29 mouse cellular contexts compared by ENCODE assay signal in the genomic region with DNA sequence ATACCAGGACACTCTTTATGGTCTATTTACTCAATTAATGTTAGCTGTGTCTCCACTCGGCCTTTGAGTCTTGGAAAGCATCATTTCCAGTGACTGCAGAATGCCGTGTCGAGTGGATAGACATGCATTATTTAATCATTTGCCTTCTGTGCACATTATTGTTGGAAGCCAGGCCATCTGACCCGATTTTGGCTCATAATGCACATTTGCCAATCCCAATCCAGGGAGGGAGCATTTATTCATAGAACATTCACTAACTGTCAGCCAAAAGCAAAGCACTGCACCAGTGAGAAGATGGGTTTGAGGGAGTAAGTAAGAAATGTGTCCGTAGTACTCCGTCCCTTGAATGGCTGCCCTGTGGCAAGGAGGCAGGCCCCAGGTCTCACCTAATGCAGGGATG. TPM values are rescaled to one million over a fixed set of nuclear protein-coding genes. Genes with fewer than 3 reads are reported as not detected.
DNase-seq lines count a peak whose midpoint lies in the region; ATAC-seq and TF ChIP-seq lines count a peak whose summit lies in the region.
"Had no signal": no experiment of that assay in that cellular context is flagged by ENCODE, and none has a peak within 500 bp of the region (broad histone marks: within the 10 kb centered on the region; RNA-seq: fewer than 3 reads in every experiment).

No protein-coding gene starts in this region.

- DNase-seq in hindbrain, postnatal 0 days (ENCODE audit: low spot score) = peak; percentile 34
- DNase-seq in hindbrain, embryonic 11.5 days (ENCODE audit: low spot score) = no peak
- peak; percentile 38 for DNase-seq in cerebellum, adult 11 months
- peak; percentile 60 to 83 for DNase-seq in cerebellum, adult 2 months
- peak; percentile 59 to 64 for DNase-seq in cerebellum, postnatal 25 days
- DNase-seq in spleen, postnatal 36 days (ENCODE audit: low spot score in 2 of 2) = no peak
- no peak for DNase-seq in gastrocnemius, adult 8-10 months (ENCODE audit: low spot score in 2 of 2)
- DNase-seq: adrenal gland, adult 8-10 months; B cell, adult 2 months; heart, postnatal 14 days; kidney, adult 9 months; kidney, postnatal 14 days; lung, embryonic 14.5 days; right cerebral cortex, adult 18-20 months; thymus, adult 2 months; thymus, postnatal 4 days had no signal

- WGBS in hindbrain, postnatal 0 days = 44% methylated on average over 6 of the region's 6 CpGs
- WGBS in hindbrain, embryonic 11.5 days = 78% methylated on average over 6 of the region's 6 CpGs
- whole genome bisulfite sequencing in cerebellum, adult 2 months = 5% methylated on average over 6 of the region's 6 CpGs

- H3K4me2 ChIP-seq in hindbrain, postnatal 0 days (ENCODE audit: low read depth, low read length) = no peak overlapping the region
- H3K4me2 ChIP-seq in hindbrain, embryonic 11.5 days (replicated peaks; ENCODE audit: low read depth, low read length) = no peak overlapping the region
- H3K4me2 ChIP-seq: embryonic facial prominence, embryonic 13.5 days; forebrain, embryonic 12.5 days; heart, embryonic 13.5 days; hindbrain, embryonic 12.5 days; limb, embryonic 15.5 days; lung, embryonic 14.5 days; midbrain, embryonic 13.5 days had no signal

- no peak overlapping the region for H3K9ac ChIP-seq in hindbrain, postnatal 0 days (replicated peaks; ENCODE audit: low read length)
- no peak overlapping the region for H3K9ac ChIP-seq in hindbrain, embryonic 11.5 days (ENCODE audit: low read depth, low read length)
- H3K9ac ChIP-seq: embryonic facial prominence, embryonic 13.5 days; forebrain, embryonic 12.5 days; heart, embryonic 13.5 days; hindbrain, embryonic 12.5 days; limb, embryonic 15.5 days; liver, embryonic 14.5 days; lung, embryonic 14.5 days; midbrain, embryonic 13.5 days had no signal

- H3K27me3 ChIP-seq in hindbrain, postnatal 0 days (ENCODE audit: insufficient read depth, low read length) = no peaks in the 10 kb centered on the region
- H3K27me3 ChIP-seq in hindbrain, embryonic 11.5 days (ENCODE audit: control insufficient read depth, insufficient read depth, low read length) = no peaks in the 10 kb centered on the region
- H3K27me3 ChIP-seq in cerebellum, adult 2 months (ENCODE audit: control insufficient read depth, insufficient read depth, low read length) = no peaks in the 10 kb centered on the region
- H3K27me3 ChIP-seq: embryonic facial prominence, embryonic 13.5 days; forebrain, embryonic 12.5 days; hindbrain, embryonic 12.5 days; limb, embryonic 15.5 days; midbrain, embryonic 13.5 days had no signal

- H3K36me3 ChIP-seq in hindbrain, postnatal 0 days (ENCODE audit: insufficient read depth, low read length) = no peaks in the 10 kb centered on the region
- H3K36me3 ChIP-seq in hindbrain, embryonic 11.5 days (ENCODE audit: control insufficient read depth, insufficient read depth, low read length) = no peaks in the 10 kb centered on the region
- H3K36me3 ChIP-seq: embryonic facial prominence, embryonic 13.5 days; forebrain, embryonic 12.5 days; G1E; heart, embryonic 13.5 days; hindbrain, embryonic 12.5 days; limb, embryonic 15.5 days; midbrain, embryonic 13.5 days had no signal

- no peak overlapping the region for H3K27ac ChIP-seq in hindbrain, postnatal 0 days
- no peak overlapping the region for H3K27ac ChIP-seq in hindbrain, embryonic 11.5 days (ENCODE audit: low read depth, low read length)
- H3K27ac ChIP-seq in cerebellum, adult 2 months (ENCODE audit: insufficient read depth, low read length) = no peak overlapping the region
- H3K27ac ChIP-seq: embryonic facial prominence, embryonic 13.5 days; forebrain, embryonic 12.5 days; heart, embryonic 13.5 days; left cerebral cortex, adult 2 months; limb, embryonic 15.5 days; liver, embryonic 14.5 days; midbrain, embryonic 13.5 days had no signal

- no peak for ATAC-seq in hindbrain, postnatal 0 days
- no peak for ATAC-seq in hindbrain, embryonic 11.5 days (ENCODE audit: low FRiP score)
- ATAC-seq: intestine, embryonic 16.5 days; midbrain, embryonic 13.5 days; Patski had no signal

- TF ChIP-seq CTCF in hindbrain, postnatal 0 days (IDR thresholded peaks at IDR 0.05; ENCODE audit: low read depth) = no peak
- no peak for TF ChIP-seq CTCF in cerebellum, adult 2 months (IDR thresholded peaks at IDR 0.05; ENCODE audit: borderline replicate concordance, insufficient read depth, low read depth, low read length)

- peaks cover 10% of the 10 kb centered on the region; the same call in 1 of the 2 replicates for H3K4me1 ChIP-seq in hindbrain, postnatal 0 days (ENCODE audit: insufficient read depth, low read length)
- no peaks in the 10 kb centered on the region for H3K4me1 ChIP-seq in hindbrain, embryonic 11.5 days (replicated peaks; ENCODE audit: control insufficient read depth, insufficient read depth, low read length)
- H3K4me1 ChIP-seq in cerebellum, adult 2 months (ENCODE audit: control insufficient read depth, insufficient read depth, low read length) = no peaks in the 10 kb centered on the region; the same call in 1 of the 2 replicates
- H3K4me1 ChIP-seq: heart, embryonic 13.5 days; limb, embryonic 15.5 days had no signal

- no peak for TF ChIP-seq POLR2A in cerebellum, adult 2 months (IDR thresholded peaks at IDR 0.05; ENCODE audit: borderline replicate concordance, insufficient read depth, low read length)

- H3K9me3 ChIP-seq in hindbrain, postnatal 0 days (ENCODE audit: low read length) = no peaks in the 10 kb centered on the region
- no peaks in the 10 kb centered on the region for H3K9me3 ChIP-seq in hindbrain, embryonic 11.5 days (ENCODE audit: control insufficient read depth, low read length)
- H3K9me3 ChIP-seq: embryonic facial prominence, embryonic 13.5 days; forebrain, embryonic 12.5 days; G1E; heart, embryonic 13.5 days; hindbrain, embryonic 12.5 days; limb, embryonic 15.5 days; midbrain, embryonic 13.5 days had no signal

- no peak overlapping the region for H3K4me3 ChIP-seq in hindbrain, postnatal 0 days (ENCODE audit: low read length)
- H3K4me3 ChIP-seq in hindbrain, embryonic 11.5 days (ENCODE audit: low read depth, low read length) = no peak overlapping the region
- H3K4me3 ChIP-seq in cerebellum, adult 2 months (replicated peaks; ENCODE audit: insufficient read depth, low read depth, low read length) = no peak overlapping the region
- H3K4me3 ChIP-seq: embryonic facial prominence, embryonic 13.5 days; erythroblast, embryonic 14.5 days; forebrain, embryonic 12.5 days; heart, embryonic 13.5 days; hindbrain, embryonic 12.5 days; left cerebral cortex, adult 2 months; limb, embryonic 15.5 days; midbrain, embryonic 13.5 days had no signal

RNA-seq across cellular contexts. Expression of gene Smpd3, which starts 17.8 kb away (rescaled TPM):
- 88.3 and 96.1 TPM in 2 replicates for total RNA-seq in hindbrain, postnatal 0 days (2014; rRNA removed)
- 51.6 and 58.2 TPM in 2 replicates for polyA plus RNA-seq in hindbrain, postnatal 0 days (2015; fragmentation: Nextera tagmentation; extraction: Ambion mirVana)
- polyA plus RNA-seq in hindbrain, embryonic 11.5 days (2014; fragmentation: Nextera tagmentation; extraction: Ambion mirVana) = 10.4 and 13.0 TPM in 2 replicates
- polyA plus RNA-seq in cerebellum, adult 2 months (2012; rRNA removed) = 8.7 and 9.2 TPM in 2 replicates
- 1 to 10 TPM in 1 of 4 experiments, under 1 TPM in 3; 0.53 to 1.0 (median 0.74) TPM for total RNA-seq in gastrocnemius, adult 8-10 months (2022)
- total RNA-seq: G1E; granulocyte monocyte progenitor cell, adult 5-6 weeks had no signal
- polyA plus RNA-seq: erythroblast, embryonic 14.5 days; G1E had no signal

Comparison
In these comparisons a context has a peak if more than half of its experiments do, and no peak if none do; other contexts are left out.
1. DNase-seq: peak in hindbrain, postnatal 0 days (single experiment), cerebellum, adult 11 months (single experiment), cerebellum, adult 2 months (2 of 2) and cerebellum, postnatal 25 days (2 of 2); none in hindbrain, embryonic 11.5 days (single experiment), spleen, postnatal 36 days (0 of 2) and gastrocnemius, adult 8-10 months (0 of 2).